Mouse (Mus musculus) embryo, embryonic 10.5 days (tissue): ENCODE data around the gene Nacc1.

Experiments
- DNase-seq: peaks from one replicate; pipeline ENCODE4 v3.0.0-alpha.2; 2015; ENCODE audit warnings: low spot score

Nacc1 gene

GRCm38 (mm10) chr8:84687705-84688100 is at the start of gene Nacc1:
Gene Nacc1 (minus strand): TSS chr8:84687862.
- DNase-seq: peak; percentile 95

- no peak for DNase-seq
These were observed 48.9 kb upstream of the Nacc1 start for GRCm38 (mm10) chr8:84736521-84736920.

- no peak for DNase-seq
These were observed 47.9 kb upstream of the Nacc1 start for GRCm38 (mm10) chr8:84735597-84735996.

GRCm38 (mm10) chr8:84734680-84735079 is 47.0 kb upstream of the Nacc1 start:
- no peak for DNase-seq

GRCm38 (mm10) chr8:84733959-84734358 is 46.3 kb upstream of the Nacc1 start:
- no peak for DNase-seq

- no peak for DNase-seq
These were observed 45.3 kb upstream of the Nacc1 start for GRCm38 (mm10) chr8:84732996-84733395.

- no peak for DNase-seq
These were observed 44.9 kb upstream of the Nacc1 start for GRCm38 (mm10) chr8:84732545-84732944.

GRCm38 (mm10) chr8:84731371-84732177 is 43.9 kb upstream of the Nacc1 start:
- DNase-seq: no peak

GRCm38 (mm10) chr8:84730541-84731370 is 43.1 kb upstream of the Nacc1 start:
- DNase-seq: no peak

GRCm38 (mm10) chr8:84729921-84730362 is 42.3 kb upstream of the Nacc1 start:
- DNase-seq: no peak

- DNase-seq: no peak
These were observed 40.8 kb upstream of the Nacc1 start for GRCm38 (mm10) chr8:84728474-84728873.

- no peak for DNase-seq
These were observed 38.2 kb upstream of the Nacc1 start for GRCm38 (mm10) chr8:84725941-84726259.

- DNase-seq: no peak
These were observed 37.7 kb upstream of the Nacc1 start for GRCm38 (mm10) chr8:84725246-84725940.

GRCm38 (mm10) chr8:84724683-84725082 is 37.0 kb upstream of the Nacc1 start:
- no peak for DNase-seq

- no peak for DNase-seq
These were observed 35.9 kb upstream of the Nacc1 start for GRCm38 (mm10) chr8:84723571-84723900.

GRCm38 (mm10) chr8:84722850-84723570 is 35.3 kb upstream of the Nacc1 start, which contains the start of gene G430095P16Rik:
Gene G430095P16Rik (plus strand): TSS chr8:84723007.
- DNase-seq: peak; percentile 52

- DNase-seq: no peak
These were observed 34.8 kb upstream of the Nacc1 start for GRCm38 (mm10) chr8:84722530-84722849.

GRCm38 (mm10) chr8:84718959-84719690 is 31.5 kb upstream of the Nacc1 start:
- no peak for DNase-seq

GRCm38 (mm10) chr8:84718476-84718875 is 30.8 kb upstream of the Nacc1 start:
- no peak for DNase-seq

GRCm38 (mm10) chr8:84716790-84717189 is 29.1 kb upstream of the Nacc1 start:
- no peak for DNase-seq

GRCm38 (mm10) chr8:84715893-84716468 is 28.3 kb upstream of the Nacc1 start:
- DNase-seq: no peak
